Comparison of ENCODE assay signal across 18 mouse cellular contexts in genomic region chr6:21551501-21551900, GRCm38 (mm10).
DNase-seq lines count a peak whose midpoint lies in the region; ATAC-seq lines count a peak whose summit lies in the region.
"Had no signal": no experiment of that assay in that cellular context is flagged by ENCODE, and none has a peak within 500 bp of the region (broad histone marks: within the 10 kb centered on the region; RNA-seq: fewer than 3 reads in every experiment).

No protein-coding gene starts in this region.

- H3K9ac ChIP-seq in intestine, embryonic 15.5 days: no peak overlapping the region
- H3K9ac ChIP-seq: heart, embryonic 15.5 days; limb, embryonic 13.5 days; liver, embryonic 15.5 days had no signal

- H3K4me1 ChIP-seq in intestine, embryonic 15.5 days (replicated peaks): no peaks in the 10 kb centered on the region
- H3K4me1 ChIP-seq: heart, embryonic 15.5 days; hindbrain, embryonic 10.5 days; limb, embryonic 13.5 days; liver, embryonic 15.5 days had no signal

- no peak overlapping the region for H3K27ac ChIP-seq in intestine, embryonic 15.5 days
- H3K27ac ChIP-seq: heart, adult 2 months; heart, embryonic 15.5 days; hindbrain, embryonic 10.5 days; limb, embryonic 13.5 days; liver, embryonic 15.5 days had no signal

- H3K27me3 ChIP-seq in intestine, embryonic 15.5 days (replicated peaks): no peaks in the 10 kb centered on the region
- H3K27me3 ChIP-seq: heart, embryonic 15.5 days; limb, embryonic 13.5 days; liver, embryonic 15.5 days had no signal

- no peaks in the 10 kb centered on the region for H3K9me3 ChIP-seq in intestine, embryonic 15.5 days
- H3K9me3 ChIP-seq: heart, embryonic 15.5 days; hindbrain, embryonic 10.5 days; limb, embryonic 13.5 days; liver, embryonic 15.5 days had no signal

- no peaks in the 10 kb centered on the region for H3K36me3 ChIP-seq in intestine, embryonic 15.5 days
- H3K36me3 ChIP-seq: heart, embryonic 15.5 days; hindbrain, embryonic 10.5 days; limb, embryonic 13.5 days; liver, embryonic 15.5 days had no signal

- H3K4me3 ChIP-seq in intestine, embryonic 15.5 days (replicated peaks): no peak overlapping the region
- H3K4me3 ChIP-seq: heart, adult 2 months; heart, embryonic 15.5 days; hindbrain, embryonic 10.5 days; limb, embryonic 13.5 days; liver, embryonic 15.5 days had no signal

- H3K4me2 ChIP-seq in intestine, embryonic 15.5 days (replicated peaks): no peak overlapping the region
- H3K4me2 ChIP-seq: heart, embryonic 15.5 days; limb, embryonic 13.5 days; liver, embryonic 15.5 days had no signal

- DNase-seq in layer of hippocampus, adult 11-12 months (ENCODE audit: low spot score): peak; percentile 19
- no peak for DNase-seq in layer of hippocampus, adult 8-10 months (ENCODE audit: low spot score in 2 of 2)
- peak; percentile 48 to 75 for DNase-seq in frontal cortex, postnatal 36 days (ENCODE audit: low spot score in 2 of 2)
- DNase-seq in right cerebral cortex, postnatal 10 days (ENCODE audit: low spot score in 2 of 2): peak; percentile 30 to 43
- no peak for DNase-seq in urinary bladder, postnatal 4 days (ENCODE audit: low spot score in 2 of 2)
- DNase-seq: gastrocnemius, postnatal 14 days; heart, adult 2 months; kidney, postnatal 4 days; midbrain, embryonic 14.5 days had no signal

- 72% methylated on average over 9 of the region's 9 CpGs for WGBS in intestine, embryonic 15.5 days

- ATAC-seq in frontal cortex, adult (ENCODE audit: low TSS enrichment): peak; percentile 98
- ATAC-seq in intestine, embryonic 15.5 days: no peak
- ATAC-seq: forebrain, embryonic 14.5 days; inflammation-experienced regulatory T-cells, adult 6 months; lung, postnatal 0 days had no signal

Comparison
In these comparisons a context has a peak if more than half of its experiments do, and no peak if none do; other contexts are left out.
1. DNase-seq: peak in layer of hippocampus, adult 11-12 months (single experiment), frontal cortex, postnatal 36 days (2 of 2) and right cerebral cortex, postnatal 10 days (2 of 2); none in layer of hippocampus, adult 8-10 months (0 of 2) and urinary bladder, postnatal 4 days (0 of 2).